Mouse (Mus musculus) brain, embryonic 14.5 days (tissue): ENCODE results near the gene Med20. TPM values are rescaled to one million over a fixed set of nuclear protein-coding genes. Genes with fewer than 3 reads are reported as not detected.
"Not testable (repeated sequence)": the region's sequence is repeated elsewhere in the genome, so short reads cannot be mapped to it uniquely, and the experiment has no call there.

Source experiments
- DNase-seq: peaks from one replicate; pipeline ENCODE4 v3.0.0-alpha.2; 2011; ENCODE audit warnings: low read depth
- CTCF ChIP-seq: fragments of 200-500 bp; IDR thresholded peaks from 2 replicates; pipeline ENCODE4 v1.5.1; 2012; ENCODE audit warnings: inconsistent platforms, mild to moderate bottlenecking, moderate library complexity, borderline replicate concordance; ENCODE audit not compliant: insufficient read depth, insufficient read length; ENCODE audit errors: extremely low read depth
- POLR2A ChIP-seq: fragments of 200-500 bp; IDR thresholded peaks from 2 replicates; pipeline ENCODE4 v1.6.1; 2012; ENCODE audit warnings: mild to moderate bottlenecking, inconsistent platforms, borderline replicate concordance; ENCODE audit not compliant: poor library complexity, insufficient read depth, insufficient read length, severe bottlenecking; ENCODE audit errors: extremely low read depth
- polyA plus RNA-seq: library from polyadenylated mRNA; depleted of rRNA; stranded (reverse); fragments of >200 nt; gene quantifications from 2 replicates; pipeline ENCODE4 v1.2.3, GENCODE M21; 2012

Med20 gene
- polyA plus RNA-seq, 1 experiment = 43.1 TPM

- no peak for TF ChIP-seq POLR2A
- no peak for TF ChIP-seq CTCF
- DNase-seq = no peak
These were observed 14.1 kb upstream of the Med20 start for GRCm38 (mm10) chr17:47597261-47597660.

- peak; percentile 69 for DNase-seq
- TF ChIP-seq POLR2A (no peak), CTCF (peak; percentile 74)
These were observed 13.4 kb upstream of the Med20 start for GRCm38 (mm10) chr17:47597838-47598579.

DNA sequence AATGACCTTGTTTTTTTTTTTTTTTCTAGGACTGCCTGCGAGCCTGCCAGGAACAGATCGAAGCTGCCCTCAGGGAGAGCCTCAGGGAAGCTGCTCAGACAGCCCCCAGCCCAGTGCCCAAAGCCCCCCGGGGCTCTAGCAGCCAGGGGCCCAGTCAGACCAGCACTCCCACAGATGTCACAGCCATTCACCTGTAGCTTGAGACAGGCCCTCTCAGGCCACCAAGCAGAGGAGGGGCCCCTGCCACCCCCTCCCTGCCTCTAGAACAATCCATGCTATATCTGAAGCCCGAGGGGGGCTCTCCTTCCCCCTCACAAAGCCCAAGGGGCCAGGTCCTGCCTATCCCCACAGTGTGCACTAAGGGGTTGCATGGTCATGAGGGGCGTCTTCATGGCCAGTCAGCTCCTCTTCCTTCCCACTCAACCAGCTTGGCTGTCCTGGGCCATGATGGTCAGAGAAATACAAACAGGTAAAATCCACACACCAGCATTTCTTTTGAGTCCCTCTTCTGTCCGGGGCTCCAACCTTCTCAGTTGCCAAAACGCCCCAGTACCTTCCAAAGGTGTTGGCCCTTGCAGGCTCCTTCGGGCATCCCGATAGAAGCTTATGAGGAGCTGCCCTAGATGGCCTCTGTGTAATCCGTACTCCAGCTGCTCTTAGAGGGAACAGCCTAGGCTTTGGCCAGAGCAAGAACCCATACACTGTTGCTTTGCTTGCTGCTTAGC is 12.6 kb upstream of the Med20 start:
- not testable (repeated sequence) for DNase-seq

DNA sequence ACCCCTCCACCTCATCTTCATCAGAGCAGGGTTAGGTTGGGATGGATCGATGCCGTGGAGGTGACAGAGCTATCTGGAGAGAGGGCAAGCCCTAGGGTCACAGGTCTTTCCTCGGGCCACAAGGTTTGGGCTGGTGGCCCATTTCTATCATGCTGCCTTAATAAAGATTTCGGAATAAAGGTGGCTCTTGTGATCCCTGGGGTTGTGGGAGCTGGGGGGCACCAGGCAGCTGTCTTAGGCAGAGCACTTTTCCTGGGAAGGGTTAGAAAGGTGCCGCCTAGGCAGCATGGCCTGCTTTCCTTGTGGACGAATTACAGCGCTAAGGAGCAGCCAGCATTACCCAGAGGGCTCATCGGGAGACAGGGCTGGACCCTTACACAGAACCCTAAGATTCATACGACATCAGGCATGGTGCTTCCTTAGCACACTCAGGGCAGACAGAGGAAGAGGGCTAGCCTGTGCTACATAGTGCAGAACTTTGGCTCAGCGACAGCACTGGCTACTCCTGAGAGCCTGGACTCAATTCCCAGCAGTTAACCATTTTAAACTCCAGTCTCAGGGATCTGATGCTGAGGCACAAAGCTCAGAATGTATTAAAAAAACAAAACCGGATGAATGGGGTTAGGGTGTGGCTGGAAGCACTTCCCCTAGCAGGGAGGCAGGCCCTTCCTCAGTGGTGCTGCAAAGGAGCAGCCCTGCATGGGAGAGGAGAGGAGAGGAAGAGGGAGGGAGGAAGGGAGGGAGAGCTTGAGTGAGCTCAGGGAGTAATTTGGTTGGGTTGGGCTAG is 11.7 kb upstream of the Med20 start:
- DNase-seq = no peak
- TF ChIP-seq CTCF (no peak), POLR2A (no peak)

GRCm38 (mm10) chr17:47600601-47601388 is 10.6 kb upstream of the Med20 start:
- DNase-seq = no peak
- TF ChIP-seq CTCF (no peak), POLR2A (no peak)

GRCm38 (mm10) chr17:47601389-47601755 is 10.0 kb upstream of the Med20 start:
- TF ChIP-seq POLR2A (no peak), CTCF (no peak)

DNA sequence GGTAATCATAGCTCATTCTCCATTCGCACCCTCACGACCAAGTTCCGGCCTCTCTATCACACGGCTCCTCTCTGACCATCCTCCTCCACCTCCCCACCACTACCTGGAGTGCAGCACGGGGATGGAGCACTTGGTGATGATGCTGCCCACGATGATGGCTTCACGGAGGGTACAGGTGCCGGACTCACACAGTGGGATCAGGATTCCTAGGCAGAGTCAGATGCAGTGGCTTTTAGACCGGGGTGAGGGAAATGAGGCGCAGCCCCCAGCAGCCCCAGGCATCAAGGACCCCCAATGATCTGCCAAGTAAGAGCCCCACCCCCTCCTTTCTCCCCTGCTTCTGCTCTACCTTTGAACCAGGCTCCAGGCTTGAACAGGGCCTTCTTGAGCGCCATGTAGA is 9.1 kb upstream of the Med20 start:
- TF ChIP-seq CTCF (no peak), POLR2A (no peak)
- DNase-seq = no peak

More at GRCm38 (mm10) chr17:47601389-47601755, 10.0 kb upstream of the Med20 start:
- DNase-seq = no peak

DNA sequence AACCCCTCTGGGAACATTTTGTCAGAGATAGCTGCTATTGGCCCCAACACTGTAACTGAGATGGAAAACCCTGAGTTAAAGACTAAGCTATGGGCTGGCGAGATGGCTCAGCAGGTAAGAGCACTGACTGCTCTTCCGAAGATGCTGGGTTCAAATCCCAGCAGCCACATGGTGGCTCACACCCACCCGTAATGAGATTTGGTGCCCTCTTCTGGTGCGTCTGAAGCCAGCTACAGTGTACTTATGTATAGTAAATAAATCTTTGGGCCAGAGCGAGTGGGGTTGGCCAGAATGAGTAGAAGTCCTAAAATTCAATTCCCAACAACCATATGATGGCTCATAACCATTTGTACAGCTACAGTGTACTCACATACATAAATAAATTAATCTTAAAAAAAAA is 5.2 kb upstream of the Med20 start:
- no peak for DNase-seq
- TF ChIP-seq POLR2A (no peak), CTCF (peak; percentile 10; the same call in 1 of the 2 replicates)

DNA sequence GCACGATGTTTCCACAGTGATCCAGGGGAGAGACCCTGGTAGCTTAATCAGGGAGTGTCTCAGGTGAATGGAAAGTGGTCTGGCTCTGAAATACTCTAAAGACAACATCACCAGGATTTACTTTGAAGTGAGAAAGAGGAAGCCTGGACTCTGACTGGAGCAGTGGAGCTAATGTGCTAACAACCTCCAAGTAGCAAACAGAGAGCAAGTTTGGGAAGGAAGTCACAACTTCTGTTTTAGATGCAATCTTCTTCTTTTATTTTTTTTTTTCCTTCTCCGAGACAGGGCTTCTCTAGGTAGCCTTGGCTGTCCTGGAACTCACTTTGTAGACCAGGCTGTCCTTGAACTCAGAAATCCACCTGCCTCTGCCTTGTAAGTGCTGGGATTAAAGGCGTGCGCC is 2.2 kb upstream of the Med20 start:
- DNase-seq = no peak
- TF ChIP-seq CTCF (no peak), POLR2A (no peak)

- TF ChIP-seq POLR2A (no peak), CTCF (no peak)
- no peak for DNase-seq
These were observed 240 bp downstream of the Med20 start for GRCm38 (mm10) chr17:47611661-47611982.

GRCm38 (mm10) chr17:47614018-47614417 is 2.6 kb downstream of the Med20 start:
- DNase-seq = no peak
- no peak for TF ChIP-seq POLR2A
- TF ChIP-seq CTCF = peak; percentile 54
